Mouse (Mus musculus) gastrocnemius, postnatal 4 days (tissue): ENCODE results near the gene Galns. TPM values are rescaled to one million over a fixed set of nuclear protein-coding genes. Genes with fewer than 3 reads are reported as not detected.
A peak's percentile ranks its signal among the peaks of the same experiment; 100 is the strongest.
"Not testable (repeated sequence)": the region's sequence is repeated elsewhere in the genome, so short reads cannot be mapped to it uniquely, and the experiment has no call there.

Experiments
- DNase-seq, 2 experiments: peaks; one replicate each; pipeline ENCODE4 v3.0.0; 2021 to 2022; ENCODE audit warnings: low spot score in 2 of 2, mixed read lengths in 2 of 2
- total RNA-seq, 2 experiments: library from RNA; stranded (reverse); gene quantifications; 2 replicates each; pipeline ENCODE4 v1.2.3; 2021

The Galns gene
- total RNA-seq, 2 experiments from 2014 or later, result 9.7 to 10.3 TPM

GRCm38 (mm10) chr8:122635878-122636802, 24.9 kb upstream of the Galns start:
- no peak for DNase-seq

- no peak for DNase-seq
Measured at GRCm38 (mm10) chr8:122633205-122633604, 21.9 kb upstream of the Galns start.

DNA sequence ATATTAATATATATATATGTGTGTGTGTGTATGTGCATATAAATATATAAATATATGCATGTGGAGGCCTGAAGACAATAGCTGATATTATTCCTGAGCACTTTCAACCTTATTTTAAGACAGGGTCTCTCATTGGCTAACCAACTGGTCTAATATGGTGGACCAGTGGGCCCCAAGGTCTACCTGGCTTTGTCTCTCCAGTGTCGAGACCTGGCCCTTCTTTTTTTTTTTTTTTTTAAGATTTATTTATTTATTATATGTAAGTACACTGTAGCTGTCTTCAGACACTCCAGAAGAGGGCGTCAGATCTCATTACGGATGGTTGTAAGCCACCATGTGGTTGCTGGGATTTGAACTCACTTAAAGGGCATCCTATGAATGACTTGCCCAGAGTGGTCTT, 20.9 kb upstream of the Galns start:
- not testable (repeated sequence) for DNase-seq

GRCm38 (mm10) chr8:122630696-122631095, 19.4 kb upstream of the Galns start:
- no peak for DNase-seq

DNA sequence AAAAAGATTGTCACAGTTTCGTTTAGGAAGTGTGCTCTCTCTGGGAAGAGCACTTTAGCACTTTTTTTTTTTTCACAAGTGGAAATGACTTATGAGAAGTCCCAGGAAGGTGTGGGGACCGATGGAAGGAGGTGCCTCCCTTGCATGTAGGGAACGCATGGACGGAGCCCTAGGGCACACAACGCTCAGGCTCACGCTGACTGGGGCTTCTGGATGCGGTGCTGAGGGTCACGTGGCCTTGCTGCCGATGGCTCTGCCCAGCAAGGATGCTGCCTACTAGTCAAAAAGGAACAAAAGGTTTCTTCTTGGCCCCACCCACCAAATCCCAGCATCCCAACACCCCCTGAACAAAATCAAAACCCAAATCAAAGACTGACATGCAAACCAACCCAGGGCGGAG, 18.1 kb upstream of the Galns start:
- no peak for DNase-seq

DNA sequence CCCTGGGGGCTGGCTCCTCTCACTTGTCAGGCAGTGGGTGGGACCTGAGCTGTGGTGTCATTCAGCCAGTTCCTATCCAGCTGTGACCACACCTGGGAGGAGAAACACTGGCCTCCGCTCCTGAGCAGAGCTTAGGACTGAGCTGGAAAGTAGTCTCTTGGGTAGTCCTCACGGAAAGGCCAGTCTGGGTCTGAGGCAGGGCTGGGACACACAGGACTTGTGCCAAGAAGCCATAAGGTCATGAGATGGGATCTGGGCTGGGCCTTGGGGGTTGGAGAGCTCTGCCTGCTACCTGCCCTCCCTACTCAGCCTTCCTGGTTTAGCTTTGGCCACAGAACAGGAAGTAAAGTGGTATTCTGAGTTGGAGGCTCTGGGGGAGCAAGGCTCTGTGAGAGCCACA, 15.6 kb upstream of the Galns start:
- no peak for DNase-seq

- no peak for DNase-seq
Measured at GRCm38 (mm10) chr8:122625811-122626210, 14.5 kb upstream of the Galns start.

GRCm38 (mm10) chr8:122624653-122625052, 13.4 kb upstream of the Galns start:
- DNase-seq, result no peak

- DNase-seq, result no peak
Measured at GRCm38 (mm10) chr8:122623844-122624642, 12.8 kb upstream of the Galns start.

DNA sequence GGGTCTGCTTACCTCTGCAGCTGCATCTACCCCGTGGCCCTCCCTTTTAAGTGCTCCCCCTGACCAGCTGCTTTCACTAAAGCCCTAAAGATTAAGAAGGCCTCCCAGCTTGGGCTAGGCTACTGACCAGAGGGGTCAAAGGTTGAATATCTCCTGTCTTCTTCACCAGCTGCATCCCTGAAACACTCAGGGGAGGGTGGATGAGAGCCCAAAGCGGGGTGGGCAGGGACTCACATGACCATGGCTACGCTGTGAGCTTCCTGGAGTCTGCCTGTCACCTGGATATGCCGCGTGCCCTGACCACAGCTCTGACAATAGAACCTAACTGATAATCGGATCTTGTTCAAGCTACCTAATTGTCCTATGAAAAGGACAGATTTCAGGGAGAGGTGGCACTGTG, 11.5 kb upstream of the Galns start, which contains the start of gene Pabpn1l:
Gene Pabpn1l (minus strand): TSS at position 13 of the 400 bp plus-strand sequence.
- no peak for DNase-seq

- no peak for DNase-seq
Measured at GRCm38 (mm10) chr8:122620446-122620845, 9.2 kb upstream of the Galns start.

DNA sequence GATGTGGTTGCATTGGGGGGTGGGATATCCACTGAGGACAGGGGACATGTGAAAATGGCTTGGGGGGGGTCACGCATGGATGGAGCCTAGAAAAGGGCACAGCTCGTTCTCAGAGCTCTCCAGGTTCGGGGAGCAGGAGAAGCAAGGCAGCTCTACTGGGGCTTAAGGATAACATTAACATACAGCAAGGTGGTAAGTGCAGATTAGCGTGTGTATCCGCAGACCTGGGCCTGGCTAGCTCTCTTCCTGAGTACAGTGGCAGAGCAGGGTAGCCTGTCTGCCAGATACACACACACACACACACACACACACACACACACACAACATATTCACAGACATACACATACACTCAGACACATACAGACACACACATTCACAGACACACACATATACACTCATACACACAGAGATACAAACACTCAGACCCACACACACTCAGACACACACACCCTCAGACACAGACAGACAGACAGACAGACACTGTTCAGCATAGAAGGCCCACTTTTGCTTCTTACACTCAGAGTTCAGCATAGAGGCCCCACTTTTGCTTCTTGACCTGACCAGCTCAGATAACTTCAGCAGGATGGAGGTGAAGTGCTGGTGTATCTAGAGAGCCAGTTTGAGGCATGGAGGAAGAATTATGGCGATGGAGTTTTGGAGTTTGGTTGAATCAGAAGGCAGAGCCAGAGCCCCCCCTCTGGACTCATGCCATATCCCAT, 7.6 kb upstream of the Galns start:
- DNase-seq, result no peak

DNA sequence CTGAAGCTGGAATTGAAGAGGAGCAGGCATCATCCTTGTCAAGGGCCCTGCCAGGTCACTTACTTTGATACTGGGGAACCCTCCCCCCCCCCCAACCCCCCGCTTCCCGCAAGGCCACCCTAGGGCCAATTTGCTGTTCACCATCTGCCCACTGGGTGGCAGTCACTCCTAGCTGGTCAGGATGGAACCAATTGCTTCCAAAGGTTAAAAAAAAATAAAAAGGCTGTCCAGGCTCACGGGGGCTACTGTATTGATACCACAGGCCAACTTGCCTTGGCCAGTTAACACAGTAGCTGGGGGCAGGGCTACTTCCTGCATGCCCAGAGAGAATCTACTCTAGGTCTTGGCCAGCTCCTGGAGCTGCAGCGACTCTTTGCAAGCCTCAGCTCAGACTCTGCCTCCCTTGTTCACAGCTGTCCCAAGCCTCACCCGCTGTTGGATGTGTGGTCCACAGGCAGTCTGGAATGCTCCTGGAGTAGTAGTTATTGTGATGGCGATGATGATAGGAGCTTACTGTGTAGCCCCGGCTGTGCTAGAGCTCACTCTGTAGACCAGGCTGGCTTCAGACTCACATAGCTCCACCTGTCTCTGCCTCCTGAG, 6.8 kb upstream of the Galns start:
- DNase-seq, result peak; percentile 59 to 81

GRCm38 (mm10) chr8:122616181-122616905, 5.1 kb upstream of the Galns start:
- DNase-seq, result no peak

GRCm38 (mm10) chr8:122610612-122611277, 518 bp downstream of the Galns start:
- DNase-seq, result no peak

GRCm38 (mm10) chr8:122610209-122610608, 1.1 kb downstream of the Galns start:
- no peak for DNase-seq

GRCm38 (mm10) chr8:122606810-122607209, 4.5 kb downstream of the Galns start:
- DNase-seq, result no peak

DNA sequence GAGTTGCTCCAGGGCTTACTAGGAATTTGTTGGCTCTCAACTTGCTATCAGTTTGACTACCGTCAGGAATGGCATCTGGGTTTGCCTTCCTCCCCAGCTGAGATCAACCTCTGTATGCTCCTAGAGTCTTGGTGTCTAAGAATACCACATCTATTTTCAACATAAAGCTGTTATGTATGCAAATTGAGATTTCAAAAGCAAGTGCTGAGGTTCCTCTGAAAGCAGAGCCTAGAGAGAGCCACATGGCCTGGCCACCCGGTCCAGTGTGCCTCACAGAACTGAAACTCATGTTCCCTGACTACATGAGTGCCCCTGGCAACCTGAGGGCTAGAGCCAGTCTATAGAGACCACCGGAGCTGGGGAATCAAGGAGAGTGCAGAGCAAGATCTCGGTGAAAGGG, 5.9 kb downstream of the Galns start:
- DNase-seq, result no peak

GRCm38 (mm10) chr8:122604640-122605039, 6.6 kb downstream of the Galns start:
- no peak for DNase-seq

- DNase-seq, result no peak
Measured at GRCm38 (mm10) chr8:122600666-122601065, 10.6 kb downstream of the Galns start.
